Mouse (Mus musculus) cerebral cortex, adult 2 months (tissue): ENCODE measurements around the gene Dck.

Experiments
- WGBS: fragments of 180-500 bp; shearing (Covaris S2); methylation state at CpG from one replicate; pipeline ENCODE4 v1.1.7; 2018; 5-methylcytosine and 5-hydroxymethylcytosine counted together

The Dck gene

GRCm38 (mm10) chr5:88764987-88765481, at the start of gene Dck:
Dck (plus strand) TSS chr5:88764996.
- WGBS: under 1% methylated on average over 51 of the region's 51 CpGs

- WGBS: 86% methylated on average over 2 of the region's 2 CpGs
These were observed 47.8 kb upstream of the Dck start for GRCm38 (mm10) chr5:88716983-88717382.

- under 1% methylated on average over 54 of the region's 54 CpGs for WGBS
These were observed 44.4 kb upstream of the Dck start, which contains the start of gene Mob1b for GRCm38 (mm10) chr5:88720116-88721002. Mob1b (plus strand) TSS chr5:88720855.

- WGBS: 1% methylated on average over 38 of the region's 38 CpGs
These were observed 43.8 kb upstream of the Dck start for GRCm38 (mm10) chr5:88721003-88721475.

GRCm38 (mm10) chr5:88721565-88722212, 43.1 kb upstream of the Dck start:
- WGBS: 2% methylated on average over 31 of the region's 31 CpGs

GRCm38 (mm10) chr5:88722213-88722600, 42.6 kb upstream of the Dck start:
- WGBS: 18% methylated on average over 4 of the region's 4 CpGs

- 47% methylated on average over 3 of the region's 3 CpGs for WGBS
These were observed 40.8 kb upstream of the Dck start for GRCm38 (mm10) chr5:88724030-88724429.

GRCm38 (mm10) chr5:88727593-88728144, 37.1 kb upstream of the Dck start:
- 76% methylated on average over 3 of the region's 3 CpGs for WGBS

GRCm38 (mm10) chr5:88734786-88735185, 30.0 kb upstream of the Dck start:
- WGBS: 82% methylated on average over 2 of the region's 2 CpGs

- 95% methylated on average over 1 of the region's 1 CpGs for WGBS
These were observed 23.7 kb upstream of the Dck start for GRCm38 (mm10) chr5:88741065-88741464.

GRCm38 (mm10) chr5:88747774-88748173, 17.0 kb upstream of the Dck start:
- 82% methylated on average over 1 of the region's 1 CpGs for WGBS

GRCm38 (mm10) chr5:88753199-88753598, 11.6 kb upstream of the Dck start:
- 79% methylated on average over 4 of the region's 4 CpGs for WGBS

- 84% methylated on average over 5 of the region's 5 CpGs for WGBS
These were observed 2.2 kb upstream of the Dck start for GRCm38 (mm10) chr5:88762611-88763010.

- WGBS: 1% methylated on average over 23 of the region's 23 CpGs
These were observed 288 bp upstream of the Dck start for GRCm38 (mm10) chr5:88764430-88764986.

- WGBS: 14% methylated on average over 6 of the region's 6 CpGs
These were observed 791 bp downstream of the Dck start for GRCm38 (mm10) chr5:88765587-88765986.

- 49% methylated on average over 6 of the region's 6 CpGs for WGBS
These were observed 1.3 kb downstream of the Dck start for GRCm38 (mm10) chr5:88766121-88766520.

- WGBS: 79% methylated on average over 5 of the region's 5 CpGs
These were observed 2.1 kb downstream of the Dck start for GRCm38 (mm10) chr5:88766863-88767262.

GRCm38 (mm10) chr5:88768201-88768600, 3.4 kb downstream of the Dck start:
- WGBS: 91% methylated on average over 6 of the region's 6 CpGs

GRCm38 (mm10) chr5:88782072-88782765, 17.4 kb downstream of the Dck start:
- WGBS: 85% methylated on average over 7 of the region's 7 CpGs

- WGBS: 56% methylated on average over 1 of the region's 1 CpGs
These were observed 20.3 kb downstream of the Dck start for GRCm38 (mm10) chr5:88785059-88785458.

GRCm38 (mm10) chr5:88790675-88791074, 25.9 kb downstream of the Dck start:
- WGBS: 17% methylated on average over 9 of the region's 9 CpGs
